Mouse (Mus musculus) limb, embryonic 12.5 days (tissue): ENCODE data around the gene Cdh4. TPM values are rescaled to one million over a fixed set of nuclear protein-coding genes. Genes with fewer than 3 reads are reported as not detected.

Experiments
- ATAC-seq: fragments of 200-750 bp; cut with Nextera tagmentation; 2 replicates; pipeline ENCODE4 v1.8.0; 2017; ENCODE audit warnings: low read depth, moderate TSS enrichment; ENCODE audit not compliant: insufficient number of reproducible peaks, insufficient read depth, low FRiP score, low TSS enrichment
- H3K27ac ChIP-seq: fragments of 300-500 bp; sonication (generic); 2 replicates; pipeline ENCODE4 v1.5.1; 2016; ENCODE audit warnings: mild to moderate bottlenecking, moderate library complexity
- H3K27me3 ChIP-seq: fragments of 300-500 bp; sonication (generic); 2 replicates; pipeline ENCODE4 v1.6.1; 2016; ENCODE audit warnings: mild to moderate bottlenecking, moderate library complexity
- H3K36me3 ChIP-seq: fragments of 300-500 bp; sonication (generic); 2 replicates; pipeline ENCODE4 v1.6.1; 2016; ENCODE audit warnings: mild to moderate bottlenecking, moderate library complexity
- H3K4me1 ChIP-seq: fragments of 300-500 bp; sonication (generic); replicated peaks from 2 replicates; pipeline ENCODE4 v1.6.1; 2016
- H3K4me2 ChIP-seq: fragments of 300-500 bp; sonication (generic); 2 replicates; pipeline ENCODE4 v1.6.1; 2016; ENCODE audit warnings: mild to moderate bottlenecking, moderate library complexity
- H3K4me3 ChIP-seq: fragments of 300-500 bp; sonication (generic); replicated peaks from 2 replicates; pipeline ENCODE4 v1.5.1; 2016; ENCODE audit warnings: mild to moderate bottlenecking
- H3K9ac ChIP-seq: fragments of 300-500 bp; sonication (generic); replicated peaks from 2 replicates; pipeline ENCODE4 v1.6.1; 2016; ENCODE audit warnings: mild to moderate bottlenecking, moderate library complexity
- H3K9me3 ChIP-seq: fragments of 300-500 bp; sonication (generic); 2 replicates; pipeline ENCODE4 v1.6.1; 2016; ENCODE audit warnings: mild to moderate bottlenecking, moderate library complexity
- WGBS: fragments of 180-500 bp; shearing (Covaris S2); methylation state at CpG from one replicate; pipeline ENCODE4 v1.1.7; 2016; 5-methylcytosine and 5-hydroxymethylcytosine counted together
- polyA plus RNA-seq: library from polyadenylated mRNA; unstranded; fragments of >200 nt; fragmentation: Nextera tagmentation; extraction: Ambion mirVana; gene quantifications from 2 replicates; pipeline ENCODE4 v1.2.1, GENCODE M21; 2016

The Cdh4 gene
- polyA plus RNA-seq, 1 experiment from 2014 or later = 9.3 TPM

GRCm38 (mm10) chr2:179766664-179767526 lies 324.7 kb downstream of the Cdh4 start:
- H3K4me2 ChIP-seq = no peak overlapping the region
- WGBS = 21% methylated on average over 16 of the region's 16 CpGs
- no peak overlapping the region for H3K9ac ChIP-seq
- no peak overlapping the region for H3K4me3 ChIP-seq
- H3K9me3 ChIP-seq = no peaks in the 10 kb centered on the region
- peaks cover 55% of the 10 kb centered on the region for H3K27me3 ChIP-seq
- ATAC-seq = no peak
- H3K4me1 ChIP-seq = peaks cover 19% of the 10 kb centered on the region
- no peaks in the 10 kb centered on the region for H3K36me3 ChIP-seq
- no peak overlapping the region for H3K27ac ChIP-seq

GRCm38 (mm10) chr2:179767527-179767849 lies 325.3 kb downstream of the Cdh4 start:
- peaks cover 53% of the 10 kb centered on the region for H3K27me3 ChIP-seq
- H3K9ac ChIP-seq = no peak overlapping the region
- H3K36me3 ChIP-seq = no peaks in the 10 kb centered on the region
- no peaks in the 10 kb centered on the region for H3K9me3 ChIP-seq
- no peak overlapping the region for H3K4me3 ChIP-seq
- peaks cover 16% of the 10 kb centered on the region for H3K4me1 ChIP-seq
- no peak overlapping the region for H3K27ac ChIP-seq
- 5% methylated on average over 9 of the region's 9 CpGs for WGBS
- no peak for ATAC-seq
- H3K4me2 ChIP-seq = no peak overlapping the region

- no peaks in the 10 kb centered on the region for H3K36me3 ChIP-seq
- ATAC-seq = no peak
- 73% methylated on average over 5 of the region's 5 CpGs for WGBS
- H3K4me1 ChIP-seq = peaks cover 28% of the 10 kb centered on the region
- no peaks in the 10 kb centered on the region for H3K9me3 ChIP-seq
- H3K4me3 ChIP-seq = no peak overlapping the region
- no peak overlapping the region for H3K9ac ChIP-seq
- peaks cover 46% of the 10 kb centered on the region for H3K27me3 ChIP-seq
- no peak overlapping the region for H3K27ac ChIP-seq
- no peak overlapping the region for H3K4me2 ChIP-seq
Measured at GRCm38 (mm10) chr2:179769137-179769536, 326.9 kb downstream of the Cdh4 start.

GRCm38 (mm10) chr2:179769943-179770342 lies 327.7 kb downstream of the Cdh4 start:
- H3K36me3 ChIP-seq = no peaks in the 10 kb centered on the region
- H3K9me3 ChIP-seq = no peaks in the 10 kb centered on the region
- H3K27me3 ChIP-seq = peaks cover 38% of the 10 kb centered on the region
- H3K27ac ChIP-seq = no peak overlapping the region
- H3K4me2 ChIP-seq = no peak overlapping the region
- WGBS = 67% methylated on average over 8 of the region's 8 CpGs
- H3K4me3 ChIP-seq = no peak overlapping the region
- H3K9ac ChIP-seq = no peak overlapping the region
- ATAC-seq = no peak
- H3K4me1 ChIP-seq = peaks cover 36% of the 10 kb centered on the region

- H3K27me3 ChIP-seq = no peaks in the 10 kb centered on the region
- no peaks in the 10 kb centered on the region for H3K9me3 ChIP-seq
- H3K4me2 ChIP-seq = 0 out of 2 replicates have a peak overlapping the region, but pooled peaks have one; percentile 3
- ATAC-seq = peak; percentile 52
- no peak overlapping the region; the same call in 1 of the 2 replicates for H3K9ac ChIP-seq
- H3K27ac ChIP-seq = peak overlapping the region; percentile 30; the same call in 1 of the 2 replicates
- no peak overlapping the region for H3K4me3 ChIP-seq
- H3K36me3 ChIP-seq = no peaks in the 10 kb centered on the region
- H3K4me1 ChIP-seq = peaks cover 33% of the 10 kb centered on the region
- WGBS = 10% methylated on average over 13 of the region's 13 CpGs
Measured at GRCm38 (mm10) chr2:179774440-179775110, 332.3 kb downstream of the Cdh4 start.

GRCm38 (mm10) chr2:179775999-179776705 lies 333.9 kb downstream of the Cdh4 start:
- ATAC-seq = no peak
- WGBS = 75% methylated on average over 10 of the region's 10 CpGs
- H3K4me1 ChIP-seq = peaks cover 36% of the 10 kb centered on the region

GRCm38 (mm10) chr2:179779266-179779665 lies 337.0 kb downstream of the Cdh4 start:
- Histone ChIP-seq H3K9me3 (no peaks in the 10 kb centered on the region), H3K4me3 (no peak overlapping the region), H3K27me3 (no peaks in the 10 kb centered on the region), H3K4me1 (peaks cover 21% of the 10 kb centered on the region), H3K36me3 (no peaks in the 10 kb centered on the region), H3K4me2 (no peak overlapping the region), H3K9ac (no peak overlapping the region), H3K27ac (no peak overlapping the region)
- ATAC-seq = no peak
- 60% methylated on average over 9 of the region's 9 CpGs for WGBS

More at GRCm38 (mm10) chr2:179775999-179776705, 333.9 kb downstream of the Cdh4 start:
- Histone ChIP-seq H3K27me3 (no peaks in the 10 kb centered on the region), H3K27ac (no peak overlapping the region), H3K9ac (no peak overlapping the region), H3K9me3 (no peaks in the 10 kb centered on the region), H3K36me3 (no peaks in the 10 kb centered on the region), H3K4me2 (no peak overlapping the region), H3K4me3 (no peak overlapping the region)

- H3K36me3 ChIP-seq = no peaks in the 10 kb centered on the region
- peaks cover 6% of the 10 kb centered on the region; the same call in 1 of the 2 replicates for H3K4me1 ChIP-seq
- no peak overlapping the region for H3K27ac ChIP-seq
- no peaks in the 10 kb centered on the region for H3K9me3 ChIP-seq
- no peak for ATAC-seq
- H3K4me3 ChIP-seq = no peak overlapping the region
- H3K27me3 ChIP-seq = no peaks in the 10 kb centered on the region
- H3K9ac ChIP-seq = no peak overlapping the region
- no peak overlapping the region for H3K4me2 ChIP-seq
- WGBS = 26% methylated on average over 4 of the region's 4 CpGs
Measured at GRCm38 (mm10) chr2:179780961-179781360, 338.7 kb downstream of the Cdh4 start.

- H3K4me1 ChIP-seq = peaks cover 15% of the 10 kb centered on the region
- WGBS = 71% methylated on average over 18 of the region's 18 CpGs
- ATAC-seq = no peak
Measured at GRCm38 (mm10) chr2:179787256-179787655, 345.0 kb downstream of the Cdh4 start.

GRCm38 (mm10) chr2:179787797-179788196 lies 345.6 kb downstream of the Cdh4 start:
- Histone ChIP-seq H3K27me3 (no peaks in the 10 kb centered on the region), H3K4me2 (no peak overlapping the region), H3K9ac (no peak overlapping the region), H3K36me3 (no peaks in the 10 kb centered on the region), H3K27ac (no peak overlapping the region), H3K9me3 (no peaks in the 10 kb centered on the region), H3K4me3 (no peak overlapping the region), H3K4me1 (peaks cover 21% of the 10 kb centered on the region)
- WGBS = 83% methylated on average over 4 of the region's 5 CpGs
- no peak for ATAC-seq

More at GRCm38 (mm10) chr2:179787256-179787655, 345.0 kb downstream of the Cdh4 start:
- no peaks in the 10 kb centered on the region for H3K9me3 ChIP-seq
- H3K27me3 ChIP-seq = no peaks in the 10 kb centered on the region
- H3K36me3 ChIP-seq = no peaks in the 10 kb centered on the region
- no peak overlapping the region for H3K4me3 ChIP-seq
- H3K27ac ChIP-seq = no peak overlapping the region
- no peak overlapping the region for H3K4me2 ChIP-seq
- no peak overlapping the region for H3K9ac ChIP-seq

- no peak overlapping the region for H3K27ac ChIP-seq
- H3K4me2 ChIP-seq = no peak overlapping the region
- WGBS = 86% methylated on average over 3 of the region's 3 CpGs
- no peaks in the 10 kb centered on the region for H3K9me3 ChIP-seq
- peaks cover 6% of the 10 kb centered on the region for H3K27me3 ChIP-seq
- no peak for ATAC-seq
- H3K9ac ChIP-seq = no peak overlapping the region
- H3K36me3 ChIP-seq = no peaks in the 10 kb centered on the region
- peaks cover 30% of the 10 kb centered on the region for H3K4me1 ChIP-seq
- no peak overlapping the region for H3K4me3 ChIP-seq
Measured at GRCm38 (mm10) chr2:179790684-179791083, 348.5 kb downstream of the Cdh4 start.
